Mouse (Mus musculus): ENCODE results near the gene Aar2.

DNA sequence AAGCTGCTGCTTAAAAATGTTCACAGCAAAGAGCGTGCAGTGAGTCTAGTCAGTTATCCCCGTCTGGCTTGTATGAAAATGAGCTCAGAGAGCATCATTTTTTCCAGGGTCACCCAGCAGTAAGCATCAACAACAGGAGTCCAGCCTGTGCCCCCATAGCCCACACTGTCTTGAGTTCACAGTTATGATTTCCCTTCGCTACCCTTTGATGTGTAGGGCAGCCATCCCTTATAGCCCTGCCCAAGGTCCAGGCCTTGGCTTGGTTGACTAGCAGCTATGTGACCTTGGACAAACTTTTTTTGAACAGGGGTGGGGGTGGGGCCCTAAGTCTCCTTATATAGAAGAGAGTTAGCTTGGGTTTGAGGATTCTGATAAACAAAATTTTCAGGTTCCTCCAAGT lies 21.9 kb downstream of the Aar2 start:
- no peak for TF ChIP-seq CTCF (IDR thresholded peaks at IDR 0.05)
- no peak for TF ChIP-seq EP300 (IDR thresholded peaks at IDR 0.05)

Measured in lung, postnatal 0 days (tissue).